Mouse (Mus musculus): ENCODE data around the gene Baiap2l1. TPM values are rescaled to one million over a fixed set of nuclear protein-coding genes. Genes with fewer than 3 reads are reported as not detected.
A peak's percentile ranks its signal among the peaks of the same experiment; 100 is the strongest.

Baiap2l1 gene
- polyA plus RNA-seq (2014; fragmentation: Nextera tagmentation; extraction: Ambion mirVana): 10.8 and 11.0 TPM in 2 replicates

DNA sequence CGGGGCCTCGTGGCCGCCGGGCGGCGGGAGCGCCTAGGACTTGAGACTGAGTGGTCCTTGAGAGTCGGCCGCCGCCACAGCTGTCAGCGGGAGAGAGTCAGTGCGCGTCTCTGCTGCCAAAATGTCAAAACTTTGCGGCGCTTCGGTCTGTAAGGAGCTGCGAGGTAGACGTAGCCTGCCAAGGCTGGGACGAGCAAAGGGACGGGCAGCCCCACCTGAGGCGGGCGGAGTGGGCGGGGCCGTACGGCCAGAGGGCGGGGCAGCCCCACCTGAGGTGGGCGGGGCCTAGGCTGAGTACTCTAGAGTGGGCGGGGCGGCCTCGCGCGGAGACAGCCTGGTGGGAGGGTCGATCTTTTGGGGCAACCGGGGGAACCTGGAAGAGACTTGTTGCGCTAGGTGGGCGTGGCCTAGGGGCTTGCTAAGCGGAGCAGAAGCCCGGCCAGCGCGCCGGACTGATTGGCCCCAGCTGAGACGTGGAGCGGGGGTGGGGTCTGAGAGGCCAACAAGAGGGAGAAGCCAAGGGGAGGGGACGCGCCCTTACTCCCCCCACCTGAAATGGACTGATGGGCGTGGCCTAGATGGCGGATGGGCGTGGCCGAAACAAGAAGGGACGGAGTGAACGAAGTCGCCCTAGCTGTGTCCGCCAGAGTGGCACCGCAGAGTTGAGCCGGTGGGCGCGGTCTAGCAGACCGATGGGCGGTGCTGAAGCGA is at the start of gene Baiap2l1:
TSS of gene Baiap2l1 (minus strand) at position 232 of the 711 bp plus-strand sequence.
- Histone ChIP-seq H3K27me3 (ENCODE audit: control insufficient read depth, insufficient read depth, low read length) (no peaks in the 10 kb centered on the region), H3K27ac (replicated peaks in 1 of 2; ENCODE audit: control insufficient read depth in 1 of 2, insufficient read depth in 1 of 2, low read depth in 2 of 2, low read length in 2 of 2) (peak within 1 kb of the TSS; percentile 68 to 73), H3K4me3 (ENCODE audit: control insufficient read depth in 1 of 2, insufficient read depth in 1 of 2, low read depth in 1 of 2, low read length in 2 of 2) (peak within 1 kb of the TSS; percentile 61 to 71), H3K9me3 (ENCODE audit: control insufficient read depth, low read length) (no peaks in the 10 kb centered on the region), H3K4me2 (ENCODE audit: low read length) (peak within 1 kb of the TSS; percentile 91), H3K36me3 (ENCODE audit: control insufficient read depth, insufficient read depth, low read length) (no peaks in the 10 kb centered on the region), H3K9ac (ENCODE audit: low read length) (peak within 1 kb of the TSS; percentile 84), H3K4me1 (ENCODE audit: control insufficient read depth in 2 of 2, insufficient read depth in 2 of 2, low read length in 2 of 2) (peaks cover 4 to 7% of the 10 kb centered on the region in 2 experiments; a peak in 2 of 4 replicates)
- WGBS: under 1% methylated on average over 60 of the region's 60 CpGs
- peak; percentile 94 for ATAC-seq (ENCODE audit: insufficient number of reproducible peaks, insufficient read depth, low FRiP score, low read depth)

DNA sequence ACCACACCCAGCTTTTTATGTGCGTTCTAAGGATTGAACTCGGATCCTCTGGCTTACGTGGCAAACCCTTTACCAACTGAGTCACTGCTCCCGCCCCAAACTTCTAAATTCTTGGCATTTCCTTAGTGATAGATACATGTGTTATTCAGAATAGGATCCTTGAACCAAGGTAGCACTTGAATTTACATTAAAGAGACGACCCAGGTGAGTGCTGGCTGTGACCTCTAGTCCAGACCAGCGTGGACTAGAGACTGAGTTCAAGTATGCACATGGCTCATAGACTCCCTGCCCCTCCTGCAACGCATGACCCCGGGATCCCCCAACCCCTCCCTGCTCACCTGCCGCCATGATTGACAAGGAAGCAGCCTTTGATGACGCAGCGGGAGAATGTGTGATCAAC is 48.3 kb upstream of the Baiap2l1 start:
- no peaks in the 10 kb centered on the region for H3K27me3 ChIP-seq (ENCODE audit: control insufficient read depth, insufficient read depth, low read length)
- 79% methylated on average over 11 of the region's 11 CpGs for whole genome bisulfite sequencing
- no peaks in the 10 kb centered on the region for H3K4me1 ChIP-seq (ENCODE audit: control insufficient read depth in 2 of 2, insufficient read depth in 2 of 2, low read length in 2 of 2)
- no peak overlapping the region for H3K4me3 ChIP-seq (ENCODE audit: control insufficient read depth in 1 of 2, insufficient read depth in 1 of 2, low read depth in 1 of 2, low read length in 2 of 2)
- no peak overlapping the region for H3K27ac ChIP-seq (replicated peaks in 1 of 2; ENCODE audit: control insufficient read depth in 1 of 2, insufficient read depth in 1 of 2, low read depth in 2 of 2, low read length in 2 of 2)
- H3K9ac ChIP-seq (ENCODE audit: low read length): no peak overlapping the region
- no peak for ATAC-seq (ENCODE audit: insufficient number of reproducible peaks, insufficient read depth, low FRiP score, low read depth)
- no peak overlapping the region for H3K4me2 ChIP-seq (ENCODE audit: low read length)
- H3K36me3 ChIP-seq (ENCODE audit: control insufficient read depth, insufficient read depth, low read length): no peaks in the 10 kb centered on the region
- H3K9me3 ChIP-seq (ENCODE audit: control insufficient read depth, low read length): no peaks in the 10 kb centered on the region

DNA sequence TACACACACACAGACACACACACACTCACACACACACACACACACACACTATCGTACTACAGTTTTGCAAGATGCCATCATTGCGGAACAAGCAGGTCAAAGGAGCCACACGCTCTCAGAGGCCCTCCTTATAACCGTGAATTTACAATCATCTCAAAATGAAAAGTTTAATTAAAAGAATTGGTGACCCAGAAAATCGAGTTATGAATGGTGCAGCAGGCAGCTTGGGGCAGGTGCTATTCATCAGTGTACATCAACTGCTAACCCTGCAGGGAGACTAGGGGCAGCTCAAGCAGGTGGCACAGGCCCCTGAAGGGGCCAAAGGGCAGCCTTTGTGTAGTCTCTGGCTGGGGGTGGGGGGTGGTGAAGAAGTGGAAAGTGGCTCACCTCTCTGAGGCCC is 42.9 kb upstream of the Baiap2l1 start:
- 82% methylated on average over 5 of the region's 5 CpGs for WGBS
- no peaks in the 10 kb centered on the region for H3K36me3 ChIP-seq (ENCODE audit: control insufficient read depth, insufficient read depth, low read length)
- 0 out of 2 replicates have a peak, but pooled peaks cover under 1% of the 10 kb centered on the region for H3K9me3 ChIP-seq (ENCODE audit: control insufficient read depth, low read length)
- no peak overlapping the region for H3K4me3 ChIP-seq (ENCODE audit: control insufficient read depth in 1 of 2, insufficient read depth in 1 of 2, low read depth in 1 of 2, low read length in 2 of 2)
- no peak overlapping the region for H3K27ac ChIP-seq (replicated peaks in 1 of 2; ENCODE audit: control insufficient read depth in 1 of 2, insufficient read depth in 1 of 2, low read depth in 2 of 2, low read length in 2 of 2)
- no peaks in the 10 kb centered on the region for H3K27me3 ChIP-seq (ENCODE audit: control insufficient read depth, insufficient read depth, low read length)
- no peak for ATAC-seq (ENCODE audit: insufficient number of reproducible peaks, insufficient read depth, low FRiP score, low read depth)
- no peaks in the 10 kb centered on the region for H3K4me1 ChIP-seq (ENCODE audit: control insufficient read depth in 2 of 2, insufficient read depth in 2 of 2, low read length in 2 of 2)
- no peak overlapping the region for H3K9ac ChIP-seq (ENCODE audit: low read length)
- no peak overlapping the region for H3K4me2 ChIP-seq (ENCODE audit: low read length)

DNA sequence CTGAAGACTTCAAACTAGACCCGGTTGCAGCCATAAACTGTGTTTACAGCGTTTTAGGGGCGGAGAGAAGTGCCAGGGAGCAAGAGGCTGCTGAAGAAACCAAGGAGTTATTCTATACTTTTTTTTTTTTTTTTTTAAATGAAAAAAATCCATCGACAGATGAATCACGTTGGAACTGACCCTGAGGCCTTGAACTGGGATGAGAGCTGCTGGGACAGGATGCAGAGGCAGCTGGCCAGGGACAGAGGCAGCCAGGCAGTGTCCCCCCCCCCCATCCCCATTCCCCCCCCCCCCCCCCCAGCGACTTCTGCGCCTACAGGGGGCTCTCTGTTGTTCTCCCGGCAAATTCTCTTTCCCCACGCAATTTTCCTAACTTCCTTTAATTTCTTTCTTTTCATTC is 39.7 kb upstream of the Baiap2l1 start:
- H3K27me3 ChIP-seq (ENCODE audit: control insufficient read depth, insufficient read depth, low read length): no peaks in the 10 kb centered on the region
- no peaks in the 10 kb centered on the region for H3K36me3 ChIP-seq (ENCODE audit: control insufficient read depth, insufficient read depth, low read length)
- H3K27ac ChIP-seq (replicated peaks in 1 of 2; ENCODE audit: control insufficient read depth in 1 of 2, insufficient read depth in 1 of 2, low read depth in 2 of 2, low read length in 2 of 2): no peak overlapping the region
- H3K4me2 ChIP-seq (ENCODE audit: low read length): no peak overlapping the region
- no peak overlapping the region for H3K9ac ChIP-seq (ENCODE audit: low read length)
- no peak overlapping the region for H3K4me3 ChIP-seq (ENCODE audit: control insufficient read depth in 1 of 2, insufficient read depth in 1 of 2, low read depth in 1 of 2, low read length in 2 of 2)
- 32% methylated on average over 6 of the region's 9 CpGs for WGBS
- H3K9me3 ChIP-seq (ENCODE audit: control insufficient read depth, low read length): 0 out of 2 replicates have a peak, but pooled peaks cover 3% of the 10 kb centered on the region
- H3K4me1 ChIP-seq (ENCODE audit: control insufficient read depth in 2 of 2, insufficient read depth in 2 of 2, low read length in 2 of 2): no peaks in the 10 kb centered on the region
- no peak for ATAC-seq (ENCODE audit: insufficient number of reproducible peaks, insufficient read depth, low FRiP score, low read depth)

DNA sequence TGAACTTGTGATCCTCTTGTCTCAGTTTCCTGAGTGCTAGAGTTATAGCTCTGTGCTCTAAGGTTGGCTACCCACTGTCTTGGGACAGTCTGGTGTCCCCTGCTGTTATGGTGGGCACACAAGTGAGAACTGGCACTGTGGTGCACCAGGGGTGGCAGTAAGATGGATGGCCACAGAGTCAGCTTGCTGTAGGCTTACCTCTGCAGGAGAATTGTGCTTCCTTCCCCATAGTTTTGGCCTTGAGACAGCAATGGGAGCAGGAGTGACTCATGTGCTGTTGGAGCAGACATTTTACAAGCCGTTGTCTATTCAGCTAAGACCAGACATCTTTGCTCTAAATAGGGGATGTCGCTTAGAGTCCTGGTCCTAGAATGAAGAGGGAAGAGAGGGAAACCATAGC is 36.2 kb upstream of the Baiap2l1 start:
- Histone ChIP-seq H3K4me3 (ENCODE audit: control insufficient read depth in 1 of 2, insufficient read depth in 1 of 2, low read depth in 1 of 2, low read length in 2 of 2) (no peak overlapping the region), H3K27me3 (ENCODE audit: control insufficient read depth, insufficient read depth, low read length) (no peaks in the 10 kb centered on the region), H3K9me3 (ENCODE audit: control insufficient read depth, low read length) (0 out of 2 replicates have a peak, but pooled peaks cover 3% of the 10 kb centered on the region), H3K36me3 (ENCODE audit: control insufficient read depth, insufficient read depth, low read length) (no peaks in the 10 kb centered on the region), H3K4me2 (ENCODE audit: low read length) (no peak overlapping the region), H3K4me1 (ENCODE audit: control insufficient read depth in 2 of 2, insufficient read depth in 2 of 2, low read length in 2 of 2) (no peaks in the 10 kb centered on the region), H3K9ac (ENCODE audit: low read length) (no peak overlapping the region), H3K27ac (replicated peaks in 1 of 2; ENCODE audit: control insufficient read depth in 1 of 2, insufficient read depth in 1 of 2, low read depth in 2 of 2, low read length in 2 of 2) (no peak overlapping the region)
- 72% methylated on average over 2 of the region's 2 CpGs for WGBS
- no peak for ATAC-seq (ENCODE audit: insufficient number of reproducible peaks, insufficient read depth, low FRiP score, low read depth)

DNA sequence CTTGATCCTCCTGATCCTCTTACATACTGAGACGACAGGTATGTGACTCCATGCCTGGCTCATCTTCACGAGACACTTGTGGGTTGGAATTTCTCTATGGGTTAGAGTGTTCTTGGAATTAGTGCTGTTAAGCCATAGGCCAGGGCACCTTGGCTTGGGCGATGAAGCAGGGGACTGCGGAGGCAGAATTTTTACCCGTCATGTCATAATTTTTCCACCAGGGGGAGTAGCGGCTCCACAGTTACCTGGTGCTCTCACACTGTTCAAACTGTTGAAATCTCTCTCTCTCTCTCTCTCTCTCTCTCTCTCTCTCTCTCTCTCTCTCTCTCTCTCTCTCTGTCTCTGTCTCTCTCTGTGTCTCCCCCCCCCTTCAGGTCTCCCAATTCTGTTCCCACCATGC is 29.9 kb upstream of the Baiap2l1 start:
- WGBS: 10% methylated on average over 6 of the region's 6 CpGs
- no peaks in the 10 kb centered on the region for H3K27me3 ChIP-seq (ENCODE audit: control insufficient read depth, insufficient read depth, low read length)

DNA sequence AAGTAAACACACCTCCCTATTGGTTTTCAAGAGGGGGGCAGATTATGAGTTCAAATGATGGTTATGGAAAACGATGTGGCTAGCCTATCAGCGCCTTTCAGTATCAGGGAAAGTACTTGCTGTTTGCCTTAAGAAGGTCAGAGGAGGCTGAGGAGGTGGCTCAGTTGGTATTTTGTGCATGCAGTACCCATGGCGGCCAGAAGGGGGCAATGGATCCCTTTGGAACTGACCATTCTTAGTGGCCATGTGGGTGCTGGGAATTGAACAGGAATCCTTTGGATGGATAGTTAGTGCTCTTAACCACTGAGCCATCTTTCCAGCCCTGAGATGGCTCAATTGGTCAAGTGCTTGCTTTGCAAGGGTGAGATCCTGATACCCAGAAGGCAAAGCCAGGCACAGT is 26.0 kb upstream of the Baiap2l1 start:
- Histone ChIP-seq H3K4me2 (ENCODE audit: low read length) (no peak overlapping the region), H3K9me3 (ENCODE audit: control insufficient read depth, low read length) (peaks cover 10% of the 10 kb centered on the region; the same call in 1 of the 2 replicates), H3K27me3 (ENCODE audit: control insufficient read depth, insufficient read depth, low read length) (no peaks in the 10 kb centered on the region), H3K4me1 (ENCODE audit: control insufficient read depth in 2 of 2, insufficient read depth in 2 of 2, low read length in 2 of 2) (no peaks in the 10 kb centered on the region), H3K36me3 (ENCODE audit: control insufficient read depth, insufficient read depth, low read length) (no peaks in the 10 kb centered on the region), H3K9ac (ENCODE audit: low read length) (no peak overlapping the region), H3K27ac (replicated peaks in 1 of 2; ENCODE audit: control insufficient read depth in 1 of 2, insufficient read depth in 1 of 2, low read depth in 2 of 2, low read length in 2 of 2) (no peak overlapping the region), H3K4me3 (ENCODE audit: control insufficient read depth in 1 of 2, insufficient read depth in 1 of 2, low read depth in 1 of 2, low read length in 2 of 2) (no peak overlapping the region)
- 62% methylated on average over 3 of the region's 3 CpGs for WGBS
- ATAC-seq (ENCODE audit: insufficient number of reproducible peaks, insufficient read depth, low FRiP score, low read depth): no peak

More for the DNA sequence above, 29.9 kb upstream of the Baiap2l1 start:
- Histone ChIP-seq H3K27ac (replicated peaks in 1 of 2; ENCODE audit: control insufficient read depth in 1 of 2, insufficient read depth in 1 of 2, low read depth in 2 of 2, low read length in 2 of 2) (no peak overlapping the region), H3K9me3 (ENCODE audit: control insufficient read depth, low read length) (peaks cover 10% of the 10 kb centered on the region; the same call in 1 of the 2 replicates), H3K4me3 (ENCODE audit: control insufficient read depth in 1 of 2, insufficient read depth in 1 of 2, low read depth in 1 of 2, low read length in 2 of 2) (no peak overlapping the region), H3K4me2 (ENCODE audit: low read length) (no peak overlapping the region), H3K36me3 (ENCODE audit: control insufficient read depth, insufficient read depth, low read length) (no peaks in the 10 kb centered on the region), H3K9ac (ENCODE audit: low read length) (no peak overlapping the region), H3K4me1 (ENCODE audit: control insufficient read depth in 2 of 2, insufficient read depth in 2 of 2, low read length in 2 of 2) (no peaks in the 10 kb centered on the region)
- ATAC-seq (ENCODE audit: insufficient number of reproducible peaks, insufficient read depth, low FRiP score, low read depth): no peak

DNA sequence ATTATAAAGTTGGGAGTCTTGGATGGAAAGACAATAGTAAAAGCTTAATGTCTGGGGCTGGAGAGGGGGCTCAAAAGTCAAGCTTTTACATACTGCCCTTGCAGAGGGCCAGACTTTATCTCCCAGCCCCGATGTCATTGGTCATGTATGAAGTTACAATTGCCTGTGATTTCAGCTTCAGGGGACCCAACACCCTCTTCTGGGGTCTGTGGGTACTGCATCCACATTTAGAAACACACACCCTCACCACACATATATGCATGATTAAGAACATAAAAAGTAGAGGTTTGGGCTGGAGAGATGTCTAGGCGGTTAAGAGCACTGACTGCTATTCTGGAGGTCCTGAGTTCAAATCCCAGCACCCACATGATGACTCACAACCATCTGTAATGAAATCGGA is 23.9 kb upstream of the Baiap2l1 start:
- no peak overlapping the region for H3K27ac ChIP-seq (replicated peaks in 1 of 2; ENCODE audit: control insufficient read depth in 1 of 2, insufficient read depth in 1 of 2, low read depth in 2 of 2, low read length in 2 of 2)
- no peaks in the 10 kb centered on the region for H3K36me3 ChIP-seq (ENCODE audit: control insufficient read depth, insufficient read depth, low read length)
- no peak overlapping the region for H3K4me2 ChIP-seq (ENCODE audit: low read length)
- no peak overlapping the region for H3K4me3 ChIP-seq (ENCODE audit: control insufficient read depth in 1 of 2, insufficient read depth in 1 of 2, low read depth in 1 of 2, low read length in 2 of 2)
- H3K9me3 ChIP-seq (ENCODE audit: control insufficient read depth, low read length): peaks cover 10% of the 10 kb centered on the region; the same call in 1 of the 2 replicates
- ATAC-seq (ENCODE audit: insufficient number of reproducible peaks, insufficient read depth, low FRiP score, low read depth): no peak
- no peaks in the 10 kb centered on the region for H3K4me1 ChIP-seq (ENCODE audit: control insufficient read depth in 2 of 2, insufficient read depth in 2 of 2, low read length in 2 of 2)
- whole genome bisulfite sequencing: 71% methylated on average over 3 of the region's 3 CpGs
- no peaks in the 10 kb centered on the region for H3K27me3 ChIP-seq (ENCODE audit: control insufficient read depth, insufficient read depth, low read length)
- H3K9ac ChIP-seq (ENCODE audit: low read length): no peak overlapping the region

Measured in heart, embryonic 14.5 days (tissue).